Mouse (Mus musculus) CH12.LX (cell line): Measurements from ENCODE around the gene Fam114a2. TPM values are rescaled to one million over a fixed set of nuclear protein-coding genes. Genes with fewer than 3 reads are reported as not detected.

ENCODE experiments used
- DNase-seq: peaks from one replicate; pipeline ENCODE4 v3.0.0-alpha.2; 2013; ENCODE audit errors: extremely low read depth
- H3K27ac ChIP-seq: 2 replicates; pipeline ENCODE4 v1.5.1; 2012; ENCODE audit warnings: low read depth, mild to moderate bottlenecking, control low read depth, moderate library complexity; ENCODE audit not compliant: insufficient read depth
- H3K27me3 ChIP-seq: replicated peaks from 2 replicates; pipeline ENCODE3; 2012; ENCODE audit warnings: inconsistent platforms
- H3K36me3 ChIP-seq, 2 experiments: replicated peaks in 1 of 2; 2 replicates each; pipeline versions ENCODE3 to v1.6.1; 2012; ENCODE audit warnings: inconsistent platforms in 1 of 2, low read length in 1 of 2, mild to moderate bottlenecking in 1 of 2, mixed read lengths in 1 of 2, moderate library complexity in 1 of 2; ENCODE audit not compliant: control insufficient read depth in 1 of 2, insufficient read depth in 1 of 2
- H3K4me1 ChIP-seq, 2 experiments: 2 replicates each; pipeline ENCODE4 v1.6.1; 2012; ENCODE audit warnings: inconsistent platforms in 1 of 2, moderate library complexity in 1 of 2; ENCODE audit not compliant: insufficient read depth in 2 of 2, control insufficient read depth in 1 of 2
- H3K4me2 ChIP-seq: 2 replicates; pipeline ENCODE4 v1.6.1; 2012; ENCODE audit warnings: low read depth, mild to moderate bottlenecking, control low read depth; ENCODE audit not compliant: poor library complexity, insufficient read depth, severe bottlenecking
- H3K4me3 ChIP-seq, 3 experiments: fragments of 150-350 bp in 1 of 3; sonication (generic) in 1 of 3; replicated peaks in 1 of 3; 2 replicates each; pipeline versions ENCODE3 to v1.5.1; 2011 to 2012; ENCODE audit warnings: low read depth in 2 of 3, low read length in 2 of 3, mild to moderate bottlenecking in 2 of 3, moderate library complexity in 2 of 3, control low read depth in 1 of 3, improper control_type of control experiment in 1 of 3, inconsistent platforms in 1 of 3, mixed read lengths in 1 of 3; ENCODE audit not compliant: poor library complexity in 1 of 3
- H3K79me2 ChIP-seq: replicated peaks from 2 replicates; pipeline ENCODE4 v1.6.1; 2012; ENCODE audit warnings: mild to moderate bottlenecking, moderate library complexity; ENCODE audit not compliant: control insufficient read depth, poor library complexity, insufficient read depth, severe bottlenecking; ENCODE audit errors: extremely low read depth
- H3K9ac ChIP-seq: 2 replicates; pipeline ENCODE4 v1.6.1; 2012; ENCODE audit warnings: low read depth, mild to moderate bottlenecking, control low read depth, moderate library complexity; ENCODE audit not compliant: insufficient read depth
- H3K9me3 ChIP-seq: replicated peaks from 2 replicates; pipeline ENCODE3; 2012; ENCODE audit warnings: low read length, inconsistent platforms, mixed read lengths
- BHLHE40 ChIP-seq: IDR thresholded peaks from 2 replicates; pipeline ENCODE4 v1.6.1; 2011; ENCODE audit warnings: mild to moderate bottlenecking, low read depth, low read length, improper control_type of control experiment
- CHD1 ChIP-seq: IDR thresholded peaks from 2 replicates; pipeline ENCODE4 v1.6.1; 2012; ENCODE audit warnings: low read depth, low read length, improper control_type of control experiment, inconsistent platforms
- CTCF ChIP-seq, 2 experiments: IDR thresholded peaks in 1 of 2; conservative IDR thresholded peaks in 1 of 2; 2 replicates each; pipeline ENCODE4 v1.5.1; 2011 to 2012; ENCODE audit warnings: low read depth in 2 of 2, low read length in 2 of 2, improper control_type of control experiment in 1 of 2, inconsistent platforms in 1 of 2, mild to moderate bottlenecking in 1 of 2, moderate library complexity in 1 of 2
- ELF1 ChIP-seq: IDR thresholded peaks from 2 replicates; pipeline ENCODE4 v1.6.1; 2014; ENCODE audit warnings: low read depth, mild to moderate bottlenecking, inconsistent platforms, low read length, improper control_type of control experiment
- HCFC1 ChIP-seq: IDR thresholded peaks from 2 replicates; pipeline ENCODE4 v1.6.1; 2012; ENCODE audit warnings: low read depth, mild to moderate bottlenecking, inconsistent platforms, low read length, improper control_type of control experiment
- IRF4 ChIP-seq: IDR thresholded peaks from 2 replicates; pipeline ENCODE4 v1.6.1; 2014; ENCODE audit warnings: low read depth, mild to moderate bottlenecking, inconsistent platforms, low read length, improper control_type of control experiment
- JUN ChIP-seq: IDR thresholded peaks from 2 replicates; pipeline ENCODE4 v1.6.1; 2011; ENCODE audit warnings: low read depth, mild to moderate bottlenecking, low read length, improper control_type of control experiment, moderate library complexity; ENCODE audit not compliant: insufficient read depth
- JUND ChIP-seq: conservative IDR thresholded peaks from 2 replicates; pipeline ENCODE4 v1.6.1; 2011; ENCODE audit warnings: low read depth, low read length, improper control_type of control experiment
- MAFK ChIP-seq: IDR thresholded peaks from 2 replicates; pipeline ENCODE4 v1.6.1; 2011; ENCODE audit warnings: low read length, improper control_type of control experiment; ENCODE audit not compliant: insufficient replicate concordance
- MAX ChIP-seq: IDR thresholded peaks from 2 replicates; pipeline ENCODE4 v1.6.1; 2011; ENCODE audit warnings: low read length, improper control_type of control experiment
- MEF2A ChIP-seq: IDR thresholded peaks from 2 replicates; pipeline ENCODE4 v1.6.1; 2014; ENCODE audit warnings: low read depth, mild to moderate bottlenecking, inconsistent platforms, low read length, improper control_type of control experiment, borderline replicate concordance
- PAX5 ChIP-seq: IDR thresholded peaks from 2 replicates; pipeline ENCODE4 v1.6.1; 2012; ENCODE audit warnings: low read length, inconsistent platforms, mixed read lengths
- POLR2A ChIP-seq: IDR thresholded peaks from 2 replicates; pipeline ENCODE4 v1.6.1; 2011; ENCODE audit warnings: low read depth, mild to moderate bottlenecking, improper control_type of control experiment, low read length
- RAD21 ChIP-seq: IDR thresholded peaks from 2 replicates; pipeline ENCODE4 v1.6.1; 2011; ENCODE audit warnings: low read depth, mild to moderate bottlenecking, low read length, improper control_type of control experiment, moderate library complexity
- RCOR1 ChIP-seq: conservative IDR thresholded peaks from 2 replicates; pipeline ENCODE4 v1.6.1; 2012; ENCODE audit warnings: low read depth, mild to moderate bottlenecking, inconsistent platforms, low read length, improper control_type of control experiment
- SIN3A ChIP-seq: IDR thresholded peaks from 2 replicates; pipeline ENCODE4 v1.6.1; 2012; ENCODE audit warnings: low read length, improper control_type of control experiment, inconsistent platforms
- TBP ChIP-seq: conservative IDR thresholded peaks from 2 replicates; pipeline ENCODE4 v1.6.1; 2011; ENCODE audit warnings: low read depth, low read length, improper control_type of control experiment
- TCF12 ChIP-seq: IDR thresholded peaks from 2 replicates; pipeline ENCODE4 v1.6.1; 2014; ENCODE audit warnings: low read depth, mild to moderate bottlenecking, inconsistent platforms, low read length, improper control_type of control experiment
- UBTF ChIP-seq: IDR thresholded peaks from 2 replicates; pipeline ENCODE4 v1.6.1; 2012; ENCODE audit warnings: low read depth, mild to moderate bottlenecking, inconsistent platforms, low read length, improper control_type of control experiment, moderate library complexity
- USF1 ChIP-seq: IDR thresholded peaks from 2 replicates; pipeline ENCODE4 v1.6.1; 2014; ENCODE audit warnings: low read depth, mild to moderate bottlenecking, inconsistent platforms, low read length, improper control_type of control experiment
- USF2 ChIP-seq: conservative IDR thresholded peaks from 2 replicates; pipeline ENCODE4 v1.6.1; 2011; ENCODE audit warnings: low read depth, low read length, improper control_type of control experiment
- dilution Hi-C: fragments of 300-500 bp; cut with MboI; formaldehyde crosslinking; loops from 2 replicates; pipeline ENCODE4 v1.14.3; 2020; ENCODE audit warnings: low sequenced_read_pairs; ENCODE audit not compliant: extremely low pct_unique_long_range_greater_than_20kb, extremely low pct_ligation_motif_present
- in situ Hi-C: fragments of 300-500 bp; cut with MboI; formaldehyde crosslinking; loops from 3 replicates; pipeline ENCODE4 v1.14.3; 2019; ENCODE audit warnings: low sequenced_read_pairs, low pct_ligation_motif_present, low pct_unique_long_range_greater_than_20kb, mixed read lengths
- polyA plus RNA-seq: library from polyadenylated mRNA; unstranded; fragments of >175 nt; gene quantifications from 2 replicates; pipeline ENCODE4 v1.2.1, GENCODE M21; 2012; ENCODE audit warnings: low read depth; ENCODE audit not compliant: insufficient read length
- total RNA-seq, 2 experiments: library from RNA; depleted of rRNA; stranded (reverse); fragments of 300-350 nt in 1 of 2; fragments of >200 nt in 1 of 2; gene quantifications; 2 replicates each; pipeline ENCODE4 v1.2.3; 2012 to 2014

Fam114a2 gene
- total and polyA plus RNA-seq, 3 experiments = 49.8 to 66.4 (median 54.3) TPM

DNA sequence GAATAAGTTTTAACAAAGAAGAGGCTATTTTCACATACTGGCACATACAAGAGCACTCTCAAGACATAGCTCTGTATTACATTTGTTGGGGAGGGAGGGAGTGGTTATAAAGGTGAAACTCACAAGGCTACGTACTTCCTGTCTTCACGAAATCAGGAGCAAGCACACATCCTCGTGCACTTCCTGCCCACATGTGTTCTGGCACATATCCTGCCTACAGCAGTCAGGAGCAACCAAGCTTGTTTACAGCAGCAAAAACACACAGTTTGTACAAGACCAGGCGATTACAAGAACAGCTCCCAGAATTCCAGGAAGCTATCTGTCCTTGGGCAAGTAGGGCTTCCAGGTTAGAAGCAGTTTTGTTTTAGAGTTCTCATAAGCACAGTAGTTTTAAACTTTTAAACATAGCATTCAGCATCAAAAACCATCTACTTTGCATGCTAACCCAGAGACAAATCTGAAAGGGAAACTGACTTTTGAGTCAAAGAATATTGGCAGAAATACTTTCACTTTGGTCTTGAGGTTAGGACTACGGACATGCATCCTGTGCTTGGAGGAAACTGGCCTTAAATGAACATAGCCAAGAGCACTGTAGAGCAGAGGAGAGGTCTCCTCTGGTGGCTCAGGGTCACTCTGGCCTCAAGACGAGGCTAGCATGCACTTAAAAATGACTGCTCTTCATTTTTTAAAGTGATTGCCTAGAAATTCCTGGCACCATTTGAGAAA lies 73.0 kb downstream of the Fam114a2 start:
- H3K9me3 ChIP-seq = no peaks in the 10 kb centered on the region
- H3K4me1 ChIP-seq = peaks cover 7 to 12% of the 10 kb centered on the region in 2 experiments
- H3K27me3 ChIP-seq = peaks cover 32% of the 10 kb centered on the region
- no peak overlapping the region for H3K27ac ChIP-seq
- H3K4me2 ChIP-seq = peak overlapping the region; percentile 41
- dilution Hi-C loops (no loop called here), in situ Hi-C loops (no loop called here)
- no peak for TF ChIP-seq SIN3A
- TF ChIP-seq MAFK = 0 out of 2 replicates have a peak, but pooled peaks have one; percentile 12
- TF ChIP-seq USF1 = no peak
- TF ChIP-seq HCFC1 = no peak
- TF ChIP-seq RAD21 = no peak
- TF ChIP-seq UBTF = no peak
- no peak for TF ChIP-seq CTCF (conservative IDR thresholded peaks at IDR 0.05 in 1 of 2, IDR thresholded peaks at IDR 0.05 in 1 of 2; ENCODE audit: low read depth in 2 of 2, low read length in 2 of 2)
- peak; percentile 75 for TF ChIP-seq BHLHE40
- no peak for TF ChIP-seq USF2
- TF ChIP-seq MEF2A = no peak
- TF ChIP-seq POLR2A = peak; percentile 31; the same call in 1 of the 2 replicates
- peak; percentile 52; the same call in 1 of the 2 replicates for TF ChIP-seq TBP
- no peak for TF ChIP-seq TCF12
- TF ChIP-seq MAX = peak; percentile 79
- TF ChIP-seq IRF4 = no peak
- TF ChIP-seq ELF1 = 0 out of 2 replicates have a peak, but pooled peaks have one; percentile 23
- TF ChIP-seq RCOR1 = no peak
- no peak overlapping the region for H3K9ac ChIP-seq
- no peaks in the 10 kb centered on the region for H3K79me2 ChIP-seq
- DNase-seq = peak; percentile 46
- H3K4me3 ChIP-seq = no peak overlapping the region
- no peaks in the 10 kb centered on the region for H3K36me3 ChIP-seq

DNA sequence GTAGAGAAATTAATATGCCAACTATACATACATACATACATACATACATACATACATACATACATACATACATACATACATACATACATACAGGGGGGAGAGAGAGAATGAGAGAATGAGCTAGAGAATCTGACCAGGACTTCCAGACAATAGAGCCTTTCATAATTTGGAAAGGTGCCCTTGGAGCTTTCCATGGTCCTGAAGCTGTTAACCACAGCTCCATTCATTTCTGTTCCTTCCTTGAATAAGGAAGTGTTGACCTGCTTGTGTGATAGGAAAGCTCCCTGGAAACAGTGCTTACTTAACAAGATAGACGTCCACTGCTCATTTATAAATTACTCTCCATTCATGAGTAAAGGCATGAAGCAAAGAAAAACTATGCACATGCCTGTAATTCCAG lies 84.3 kb downstream of the Fam114a2 start:
- no peak for TF ChIP-seq HCFC1
- no peak for TF ChIP-seq CHD1
- TF ChIP-seq JUN = no peak
- no peak for TF ChIP-seq JUND
- no peak for TF ChIP-seq USF2
- TF ChIP-seq PAX5 = no peak
- H3K36me3 ChIP-seq = no peaks in the 10 kb centered on the region
- H3K79me2 ChIP-seq = no peaks in the 10 kb centered on the region
- dilution Hi-C loops (no loop called here), in situ Hi-C loops (no loop called here)
- H3K4me1 ChIP-seq = no peaks in the 10 kb centered on the region
- H3K27ac ChIP-seq = no peak overlapping the region
- no peak overlapping the region for H3K4me3 ChIP-seq
- H3K9ac ChIP-seq = no peak overlapping the region
- H3K9me3 ChIP-seq = peaks cover 4% of the 10 kb centered on the region
- H3K27me3 ChIP-seq = peaks cover 41% of the 10 kb centered on the region
- DNase-seq = no peak
- no peak overlapping the region for H3K4me2 ChIP-seq

Other genes with a start within 250 kb of the Fam114a2 start
- gene Mfap3, start within 50 bp of the Fam114a2 start, total RNA-seq (2012; rRNA removed) = 22.6 TPM in 2 replicates
- gene Mfap3, start within 50 bp of the Fam114a2 start, total RNA-seq (2014; rRNA removed) = 25.0 and 27.0 TPM in 2 replicates
- 28.5 and 32.2 TPM in 2 replicates for gene Mfap3, start within 50 bp of the Fam114a2 start, polyA plus RNA-seq
- gene Galnt10, start 126.8 kb upstream of the Fam114a2 start, total RNA-seq (2012; rRNA removed) = 0.85 and 0.92 TPM in 2 replicates
- gene Galnt10, start 126.8 kb upstream of the Fam114a2 start, total RNA-seq (2014; rRNA removed) = not detected in 2 replicates
- gene Galnt10, start 126.8 kb upstream of the Fam114a2 start, polyA plus RNA-seq = 0.07 TPM in 1 of 2 replicates, not detected in the other